Mouse (Mus musculus): ENCODE measurements around the gene Tceal6. TPM values are rescaled to one million over a fixed set of nuclear protein-coding genes. Genes with fewer than 3 reads are reported as not detected.
"Not testable (repeated sequence)": the region's sequence is repeated elsewhere in the genome, so short reads cannot be mapped to it uniquely, and the experiment has no call there.

Gene Tceal6
- total and polyA plus RNA-seq, 3 experiments: not detected

GRCm38 (mm10) chrX:135177532-135177931 is 33.0 kb downstream of the Tceal6 start, which contains the start of gene Gm15023:
Gm15023 (minus strand) TSS chrX:135177632.
- H3K4me1 ChIP-seq (ENCODE audit: control insufficient read depth in 1 of 2, insufficient read depth in 2 of 2, low read length in 2 of 2); H3K27ac ChIP-seq (ENCODE audit: control insufficient read depth, low read depth, low read length); H3K27me3 ChIP-seq (ENCODE audit: control insufficient read depth in 1 of 2, insufficient read depth in 2 of 2, low read length in 2 of 2); H3K4me3 ChIP-seq (ENCODE audit: control insufficient read depth in 1 of 2, insufficient read depth in 1 of 2, low read depth in 2 of 2, low read length in 2 of 2); H3K9me3 ChIP-seq (replicated peaks; ENCODE audit: insufficient read depth, low read length); H3K36me3 ChIP-seq (ENCODE audit: control insufficient read depth in 1 of 2, insufficient read depth in 2 of 2, low read length in 2 of 2); H3K79me2 ChIP-seq (ENCODE audit: control insufficient read depth, insufficient read depth, low read length, poor library complexity); H3K9ac ChIP-seq (ENCODE audit: control insufficient read depth, low read depth, low read length, poor library complexity, severe bottlenecking); DNase-seq (ENCODE audit: low read depth, low spot score): not testable (repeated sequence)

Other genes with a start within 250 kb of the Tceal6 start
- 0.16 and 0.19 TPM in 2 replicates for gene Nxf2, start 245.9 kb downstream of the Tceal6 start, total RNA-seq (2012; rRNA removed)
- under 1 TPM in 1 of 2 experiments, not detected in 1; 0.50 TPM for gene Nxf2, start 245.9 kb downstream of the Tceal6 start, polyA plus RNA-seq (2012; ENCODE audit: insufficient read depth in 1 of 2, insufficient read length in 2 of 2, low read depth in 1 of 2, low replicate concordance in 2 of 2, missing spikeins in 1 of 2)
- 1.6 and 1.7 TPM in 2 replicates for gene Zmat1, start 201.5 kb downstream of the Tceal6 start, total RNA-seq (2012; rRNA removed)
- 1 to 10 TPM in 1 of 2 experiments, not detected in 1; 3.9 TPM for gene Zmat1, start 201.5 kb downstream of the Tceal6 start, polyA plus RNA-seq (2012; ENCODE audit: insufficient read depth in 1 of 2, insufficient read length in 2 of 2, low read depth in 1 of 2, low replicate concordance in 2 of 2, missing spikeins in 1 of 2)
- gene Gm15023, start 33.1 kb downstream of the Tceal6 start, total RNA-seq (2012; rRNA removed): not detected in 2 replicates
- not detected for gene Gm15023, start 33.1 kb downstream of the Tceal6 start, polyA plus RNA-seq (2012; ENCODE audit: insufficient read depth in 1 of 2, insufficient read length in 2 of 2, low read depth in 1 of 2, low replicate concordance in 2 of 2, missing spikeins in 1 of 2)
- not detected in 2 replicates for gene Pramel3, start 91.6 kb upstream of the Tceal6 start, total RNA-seq (2012; rRNA removed)
- gene Pramel3, start 91.6 kb upstream of the Tceal6 start, polyA plus RNA-seq (2012; ENCODE audit: insufficient read depth in 1 of 2, insufficient read length in 2 of 2, low read depth in 1 of 2, low replicate concordance in 2 of 2, missing spikeins in 1 of 2): not detected
- not detected in 2 replicates for gene Gm5128, start 162.6 kb upstream of the Tceal6 start, total RNA-seq (2012; rRNA removed)
- not detected for gene Gm5128, start 162.6 kb upstream of the Tceal6 start, polyA plus RNA-seq (2012; ENCODE audit: insufficient read depth in 1 of 2, insufficient read length in 2 of 2, low read depth in 1 of 2, low replicate concordance in 2 of 2, missing spikeins in 1 of 2)
- not detected in 2 replicates for gene Gm7903, start 223.1 kb upstream of the Tceal6 start, total RNA-seq (2012; rRNA removed)
- gene Gm7903, start 223.1 kb upstream of the Tceal6 start, polyA plus RNA-seq (2012; ENCODE audit: insufficient read depth in 1 of 2, insufficient read length in 2 of 2, low read depth in 1 of 2, low replicate concordance in 2 of 2, missing spikeins in 1 of 2): not detected

Data from MEL (cell line).